Mouse (Mus musculus) adrenal gland, postnatal 14 days (tissue): Measurements from ENCODE around the gene Thsd4. TPM values are rescaled to one million over a fixed set of nuclear protein-coding genes. Genes with fewer than 3 reads are reported as not detected.

Experiments used
- DNase-seq: peaks from one replicate; pipeline ENCODE4 v3.0.0; 2021; ENCODE audit warnings: mixed read lengths
- total RNA-seq: library from RNA; stranded (reverse); gene quantifications from 2 replicates; pipeline ENCODE4 v1.2.3, GENCODE M21; 2021

Thsd4 gene
- total RNA-seq, 1 experiment from 2014 or later: 7.7 TPM

GRCm38 (mm10) chr9:60456651-60457050 is 65.2 kb downstream of the Thsd4 start:
- no peak for DNase-seq

GRCm38 (mm10) chr9:60454406-60455076 is 67.3 kb downstream of the Thsd4 start:
- no peak for DNase-seq

GRCm38 (mm10) chr9:60449498-60449897 is 72.3 kb downstream of the Thsd4 start:
- no peak for DNase-seq

- no peak for DNase-seq
These were observed 76.0 kb downstream of the Thsd4 start for GRCm38 (mm10) chr9:60445821-60446220.

GRCm38 (mm10) chr9:60441274-60441902 is 80.5 kb downstream of the Thsd4 start:
- DNase-seq: no peak

- DNase-seq: no peak
These were observed 81.3 kb downstream of the Thsd4 start for GRCm38 (mm10) chr9:60440506-60440905.

GRCm38 (mm10) chr9:60436246-60436645 is 85.6 kb downstream of the Thsd4 start:
- no peak for DNase-seq

- no peak for DNase-seq
These were observed 87.8 kb downstream of the Thsd4 start for GRCm38 (mm10) chr9:60434093-60434492.

- DNase-seq: peak; percentile 28
These were observed 89.9 kb downstream of the Thsd4 start for GRCm38 (mm10) chr9:60431924-60432323.

GRCm38 (mm10) chr9:60430017-60430416 is 91.8 kb downstream of the Thsd4 start:
- DNase-seq: no peak

- DNase-seq: no peak
These were observed 107.6 kb downstream of the Thsd4 start for GRCm38 (mm10) chr9:60414076-60414755.

GRCm38 (mm10) chr9:60410872-60411635 is 110.8 kb downstream of the Thsd4 start:
- no peak for DNase-seq

GRCm38 (mm10) chr9:60407374-60407773 is 114.5 kb downstream of the Thsd4 start:
- peak; percentile 30 for DNase-seq

- peak; percentile 45 for DNase-seq
These were observed 116.1 kb downstream of the Thsd4 start for GRCm38 (mm10) chr9:60405777-60406176.

GRCm38 (mm10) chr9:60402681-60403080 is 119.2 kb downstream of the Thsd4 start:
- DNase-seq: no peak

- no peak for DNase-seq
These were observed 121.8 kb downstream of the Thsd4 start for GRCm38 (mm10) chr9:60400001-60400400.

- DNase-seq: no peak
These were observed 123.8 kb downstream of the Thsd4 start for GRCm38 (mm10) chr9:60398073-60398472.

- no peak for DNase-seq
These were observed 125.8 kb downstream of the Thsd4 start for GRCm38 (mm10) chr9:60396096-60396495.

GRCm38 (mm10) chr9:60392916-60393315 is 128.9 kb downstream of the Thsd4 start:
- no peak for DNase-seq

- no peak for DNase-seq
These were observed 137.1 kb downstream of the Thsd4 start for GRCm38 (mm10) chr9:60384751-60385150.

GRCm38 (mm10) chr9:60382941-60383340 is 138.9 kb downstream of the Thsd4 start:
- DNase-seq: peak; percentile 27

- no peak for DNase-seq
These were observed 139.3 kb downstream of the Thsd4 start for GRCm38 (mm10) chr9:60382526-60382925.

- no peak for DNase-seq
These were observed 140.8 kb downstream of the Thsd4 start for GRCm38 (mm10) chr9:60381010-60381409.
